Mouse (Mus musculus) liver, postnatal 0 days (tissue): ENCODE data around the gene Rif1. TPM values are rescaled to one million over a fixed set of nuclear protein-coding genes. Genes with fewer than 3 reads are reported as not detected.

ENCODE experiments used
- ATAC-seq: fragments of 200-750 bp; cut with Nextera tagmentation; 2 replicates; pipeline ENCODE4 v1.8.0; 2017; ENCODE audit warnings: mild to moderate bottlenecking, moderate library complexity
- DNase-seq: peaks from one replicate; pipeline ENCODE4 v3.0.0-alpha.2; 2016
- H3K27ac ChIP-seq: fragments of 300-500 bp; sonication (generic); 2 replicates; pipeline ENCODE4 v1.5.1; 2014; ENCODE audit warnings: antibody characterized with exemption, moderate library complexity, mild to moderate bottlenecking, low read depth
- H3K27me3 ChIP-seq: fragments of 300-500 bp; sonication (generic); 2 replicates; pipeline ENCODE4 v1.6.1; 2014; ENCODE audit warnings: low read length, control low read depth, mixed read lengths; ENCODE audit not compliant: insufficient read depth
- H3K36me3 ChIP-seq: fragments of 300-500 bp; sonication (generic); replicated peaks from 2 replicates; pipeline ENCODE4 v1.6.1; 2014; ENCODE audit warnings: mild to moderate bottlenecking, control low read depth, low read length, moderate library complexity, mixed read lengths; ENCODE audit not compliant: insufficient read depth
- H3K4me1 ChIP-seq: fragments of 300-500 bp; sonication (generic); 2 replicates; pipeline ENCODE4 v1.6.1; 2014; ENCODE audit warnings: antibody characterized with exemption, mild to moderate bottlenecking, control low read depth; ENCODE audit not compliant: insufficient read depth
- H3K4me2 ChIP-seq: fragments of 300-500 bp; sonication (generic); 2 replicates; pipeline ENCODE4 v1.6.1; 2014; ENCODE audit warnings: low read depth, mild to moderate bottlenecking, low read length, moderate library complexity, mixed read lengths
- H3K4me3 ChIP-seq: fragments of 300-500 bp; sonication (generic); 2 replicates; pipeline ENCODE4 v1.5.1; 2014; ENCODE audit warnings: low read depth, low read length
- H3K9ac ChIP-seq: fragments of 300-500 bp; sonication (generic); replicated peaks from 2 replicates; pipeline ENCODE4 v1.6.1; 2014; ENCODE audit warnings: mild to moderate bottlenecking, moderate library complexity
- H3K9me3 ChIP-seq: fragments of 300-500 bp; sonication (generic); 2 replicates; pipeline ENCODE4 v1.6.1; 2016; ENCODE audit warnings: mild to moderate bottlenecking, control low read depth, low read length, mixed read lengths
- CTCF ChIP-seq: sonication (generic); IDR thresholded peaks from 2 replicates; pipeline ENCODE4 v1.5.1; 2016; ENCODE audit warnings: antibody characterized with exemption, low read depth
- EP300 ChIP-seq: IDR thresholded peaks from 2 replicates; pipeline ENCODE4 v1.6.1; 2016; ENCODE audit warnings: antibody characterized with exemption, low read depth, mild to moderate bottlenecking
- WGBS: fragments of 180-500 bp; shearing (Covaris S2); extraction: QIAGEN DNeasy Blood & Tissue Kit; methylation state at CpG from one replicate; pipeline ENCODE4 v1.1.7; 2014; ENCODE audit not compliant: insufficient replicate concordance; 5-methylcytosine and 5-hydroxymethylcytosine counted together
- polyA plus RNA-seq: library from polyadenylated mRNA; unstranded; fragments of >200 nt; fragmentation: Nextera tagmentation; extraction: Ambion mirVana; gene quantifications from 2 replicates; pipeline ENCODE4 v1.2.1, GENCODE M21; 2015

The Rif1 gene
- polyA plus RNA-seq, 1 experiment from 2014 or later, result 9.2 TPM

GRCm38 (mm10) chr2:52057681-52058080 is 15.0 kb upstream of the Rif1 start:
- Histone ChIP-seq H3K9me3 (no peaks in the 10 kb centered on the region), H3K4me1 (no peaks in the 10 kb centered on the region), H3K9ac (no peak overlapping the region), H3K4me3 (no peak overlapping the region), H3K27ac (no peak overlapping the region), H3K36me3 (no peaks in the 10 kb centered on the region), H3K27me3 (no peaks in the 10 kb centered on the region), H3K4me2 (no peak overlapping the region)
- no peak for DNase-seq
- TF ChIP-seq CTCF (no peak), EP300 (no peak)
- no peak for ATAC-seq

- H3K4me1 ChIP-seq, result peaks cover 5% of the 10 kb centered on the region; the same call in 1 of the 2 replicates
- H3K9ac ChIP-seq, result no peak overlapping the region
- no peaks in the 10 kb centered on the region for H3K9me3 ChIP-seq
- no peaks in the 10 kb centered on the region for H3K27me3 ChIP-seq
- H3K36me3 ChIP-seq, result no peaks in the 10 kb centered on the region
- no peak overlapping the region for H3K27ac ChIP-seq
- 58% methylated on average over 1 of the region's 1 CpGs for WGBS
- DNase-seq (no peak), ATAC-seq (no peak)
- H3K4me3 ChIP-seq, result no peak overlapping the region
- no peak for TF ChIP-seq CTCF
- TF ChIP-seq EP300, result no peak
- H3K4me2 ChIP-seq, result no peak overlapping the region
Observed at GRCm38 (mm10) chr2:52068641-52069040, 4.0 kb upstream of the Rif1 start.

GRCm38 (mm10) chr2:52070816-52071215 is 1.8 kb upstream of the Rif1 start:
- Histone ChIP-seq H3K4me1 (peaks cover 5% of the 10 kb centered on the region; the same call in 1 of the 2 replicates), H3K36me3 (0 out of 2 replicates have a peak, but pooled peaks cover 3% of the 10 kb centered on the region), H3K27ac (no peak overlapping the region), H3K4me3 (no peak overlapping the region), H3K4me2 (no peak overlapping the region), H3K9ac (no peak overlapping the region), H3K27me3 (no peaks in the 10 kb centered on the region), H3K9me3 (no peaks in the 10 kb centered on the region)
- 84% methylated on average over 5 of the region's 5 CpGs for WGBS
- no peak for TF ChIP-seq CTCF
- no peak for TF ChIP-seq EP300
- no peak for DNase-seq
- no peak for ATAC-seq

GRCm38 (mm10) chr2:52071241-52071991 is 1.2 kb upstream of the Rif1 start:
- Histone ChIP-seq H3K4me3 (0 out of 2 replicates have a peak overlapping the region, but pooled peaks have one; percentile 86), H3K27me3 (no peaks in the 10 kb centered on the region), H3K36me3 (0 out of 2 replicates have a peak, but pooled peaks cover 3% of the 10 kb centered on the region), H3K4me2 (peak overlapping the region; percentile 64), H3K9ac (no peak overlapping the region), H3K4me1 (peaks cover 5% of the 10 kb centered on the region; the same call in 1 of the 2 replicates), H3K27ac (no peak overlapping the region), H3K9me3 (no peaks in the 10 kb centered on the region)
- DNase-seq, result no peak
- no peak for ATAC-seq
- WGBS, result 64% methylated on average over 13 of the region's 13 CpGs
- TF ChIP-seq EP300, result no peak
- no peak for TF ChIP-seq CTCF

GRCm38 (mm10) chr2:52072065-52072490 is 554 bp upstream of the Rif1 start:
- peak overlapping the region; percentile 86 for H3K4me3 ChIP-seq
- H3K9me3 ChIP-seq, result no peaks in the 10 kb centered on the region
- TF ChIP-seq CTCF (no peak), EP300 (no peak)
- H3K9ac ChIP-seq, result peak overlapping the region; percentile 93
- peak overlapping the region; percentile 85 for H3K27ac ChIP-seq
- H3K4me1 ChIP-seq, result peaks cover 5% of the 10 kb centered on the region; the same call in 1 of the 2 replicates
- WGBS, result 15% methylated on average over 10 of the region's 10 CpGs
- peak; percentile 32 for ATAC-seq
- peaks cover 8% of the 10 kb centered on the region; the same call in 1 of the 2 replicates for H3K36me3 ChIP-seq
- H3K4me2 ChIP-seq, result peak overlapping the region; percentile 64
- no peaks in the 10 kb centered on the region for H3K27me3 ChIP-seq
- peak; percentile 32 for DNase-seq

- Histone ChIP-seq H3K36me3 (peaks cover 12% of the 10 kb centered on the region), H3K27me3 (no peaks in the 10 kb centered on the region), H3K4me3 (peak overlapping the region; percentile 86), H3K27ac (peak overlapping the region; percentile 85), H3K4me2 (peak overlapping the region; percentile 64), H3K9me3 (no peaks in the 10 kb centered on the region), H3K9ac (peak overlapping the region; percentile 93), H3K4me1 (peaks cover 5% of the 10 kb centered on the region; the same call in 1 of the 2 replicates)
- TF ChIP-seq CTCF, result no peak
- no peak for TF ChIP-seq EP300
- ATAC-seq (peak; percentile 53), DNase-seq (no peak)
- 1% methylated on average over 48 of the region's 56 CpGs for WGBS
Observed at GRCm38 (mm10) chr2:52073141-52073904, 691 bp downstream of the Rif1 start.
